Mouse (Mus musculus): ENCODE measurements around the gene Vsnl1. TPM values are rescaled to one million over a fixed set of nuclear protein-coding genes. Genes with fewer than 3 reads are reported as not detected.

Gene Vsnl1
- polyA plus RNA-seq, 1 experiment: not detected

DNA sequence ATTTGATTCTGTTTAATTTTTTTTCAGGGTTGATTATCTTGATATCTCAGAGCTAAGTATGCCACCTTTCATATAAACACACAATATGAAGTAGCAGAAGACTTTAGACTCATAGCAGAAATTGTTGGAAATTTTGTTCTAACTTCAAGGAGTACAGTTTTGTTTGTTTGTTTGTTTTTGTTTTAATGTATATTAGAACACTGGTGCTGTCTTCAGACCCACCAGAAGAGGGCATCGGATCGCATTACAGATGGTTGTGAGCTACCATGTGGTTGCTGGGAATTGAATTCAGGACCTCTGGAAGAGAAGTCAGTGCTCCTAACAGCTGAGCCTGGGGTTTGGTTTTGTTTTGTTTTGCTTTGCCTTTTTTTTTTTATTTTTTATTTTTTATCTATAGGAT lies 150.0 kb downstream of the Vsnl1 start:
- TF ChIP-seq SRF (IDR thresholded peaks at IDR 0.05; ENCODE audit: control insufficient read depth, insufficient read length, low read depth) (no peak), REST (IDR thresholded peaks at IDR 0.05; ENCODE audit: insufficient read depth, insufficient read length) (no peak), USF1 (IDR thresholded peaks at IDR 0.05; ENCODE audit: low read depth) (no peak), E2F4 (IDR thresholded peaks at IDR 0.05; ENCODE audit: insufficient read depth) (no peak), POLR2AphosphoS2 (IDR thresholded peaks at IDR 0.05; ENCODE audit: insufficient read length, low read depth) (no peak), MYOD1 (IDR thresholded peaks at IDR 0.05; ENCODE audit: control insufficient read depth in 1 of 3, insufficient read length in 2 of 3, low read depth in 2 of 3) (no peak), MAX (IDR thresholded peaks at IDR 0.05; ENCODE audit: low read depth) (no peak), TCF3 (IDR thresholded peaks at IDR 0.05; ENCODE audit: insufficient read length, low read depth) (no peak), TCF12 (IDR thresholded peaks at IDR 0.05; ENCODE audit: insufficient read depth, poor library complexity, severe bottlenecking) (no peak), CEBPB (IDR thresholded peaks at IDR 0.05; ENCODE audit: insufficient read depth, poor library complexity, severe bottlenecking) (no peak), MYOG (IDR thresholded peaks at IDR 0.05; ENCODE audit: control insufficient read depth in 1 of 3, insufficient read depth in 1 of 3, insufficient read length in 2 of 3, low read depth in 2 of 3) (no peak), POLR2A (IDR thresholded peaks at IDR 0.05; ENCODE audit: insufficient read length, low read depth) (no peak)
- Histone ChIP-seq H3K4me3 (no peak overlapping the region), H3K36me3 (ENCODE audit: control insufficient read depth, insufficient read depth) (peaks cover 83% of the 10 kb centered on the region), H3ac (ENCODE audit: control insufficient read depth, insufficient read length) (no peak overlapping the region), H3K27me3 (ENCODE audit: control insufficient read depth, insufficient read depth, insufficient read length) (no peaks in the 10 kb centered on the region), H3K79me2 (ENCODE audit: control insufficient read depth, insufficient read depth) (no peaks in the 10 kb centered on the region), H3K4me2 (ENCODE audit: low read depth) (no peak overlapping the region)

DNA sequence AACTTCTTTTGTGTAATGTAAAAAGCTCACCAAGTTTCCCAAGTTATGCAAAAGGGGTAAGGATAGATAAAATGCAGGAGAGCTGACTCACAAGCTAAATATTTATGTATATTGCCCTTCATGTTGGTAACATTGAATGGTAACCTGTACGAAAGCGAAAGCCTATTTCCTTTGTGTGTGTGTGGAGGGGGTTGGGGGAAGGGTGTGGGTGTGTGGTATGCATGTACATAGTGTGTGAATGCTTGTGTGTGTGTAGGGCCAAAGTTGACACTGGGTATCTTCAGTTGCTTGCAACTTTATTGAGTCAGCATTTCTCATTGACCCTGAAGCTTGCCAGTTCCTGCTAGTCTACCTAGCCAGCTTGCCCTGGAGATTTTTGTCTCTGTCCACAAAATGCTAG lies 154.8 kb downstream of the Vsnl1 start:
- Histone ChIP-seq H3K4me2 (ENCODE audit: low read depth) (no peak overlapping the region), H3K79me2 (ENCODE audit: control insufficient read depth, insufficient read depth) (no peaks in the 10 kb centered on the region), H3K27me3 (ENCODE audit: control insufficient read depth, insufficient read depth, insufficient read length) (no peaks in the 10 kb centered on the region), H3ac (ENCODE audit: control insufficient read depth, insufficient read length) (no peak overlapping the region), H3K36me3 (ENCODE audit: control insufficient read depth, insufficient read depth) (peaks cover 77% of the 10 kb centered on the region), H3K4me3 (no peak overlapping the region)
- no peak for TF ChIP-seq E2F4 (IDR thresholded peaks at IDR 0.05; ENCODE audit: insufficient read depth)
- no peak for TF ChIP-seq REST (IDR thresholded peaks at IDR 0.05; ENCODE audit: insufficient read depth, insufficient read length)
- TF ChIP-seq MYOG (IDR thresholded peaks at IDR 0.05; ENCODE audit: control insufficient read depth in 1 of 3, insufficient read depth in 1 of 3, insufficient read length in 2 of 3, low read depth in 2 of 3): no peak
- no peak for TF ChIP-seq MAX (IDR thresholded peaks at IDR 0.05; ENCODE audit: low read depth)
- no peak for TF ChIP-seq POLR2A (IDR thresholded peaks at IDR 0.05; ENCODE audit: insufficient read length, low read depth)
- TF ChIP-seq CEBPB (IDR thresholded peaks at IDR 0.05; ENCODE audit: insufficient read depth, poor library complexity, severe bottlenecking): no peak
- no peak for TF ChIP-seq TCF12 (IDR thresholded peaks at IDR 0.05; ENCODE audit: insufficient read depth, poor library complexity, severe bottlenecking)
- TF ChIP-seq USF1 (IDR thresholded peaks at IDR 0.05; ENCODE audit: low read depth): no peak
- no peak for TF ChIP-seq MYOD1 (IDR thresholded peaks at IDR 0.05; ENCODE audit: control insufficient read depth in 1 of 3, insufficient read length in 2 of 3, low read depth in 2 of 3)
- no peak for TF ChIP-seq TCF3 (IDR thresholded peaks at IDR 0.05; ENCODE audit: insufficient read length, low read depth)
- TF ChIP-seq POLR2AphosphoS2 (IDR thresholded peaks at IDR 0.05; ENCODE audit: insufficient read length, low read depth): no peak
- TF ChIP-seq SRF (IDR thresholded peaks at IDR 0.05; ENCODE audit: control insufficient read depth, insufficient read length, low read depth): no peak

DNA sequence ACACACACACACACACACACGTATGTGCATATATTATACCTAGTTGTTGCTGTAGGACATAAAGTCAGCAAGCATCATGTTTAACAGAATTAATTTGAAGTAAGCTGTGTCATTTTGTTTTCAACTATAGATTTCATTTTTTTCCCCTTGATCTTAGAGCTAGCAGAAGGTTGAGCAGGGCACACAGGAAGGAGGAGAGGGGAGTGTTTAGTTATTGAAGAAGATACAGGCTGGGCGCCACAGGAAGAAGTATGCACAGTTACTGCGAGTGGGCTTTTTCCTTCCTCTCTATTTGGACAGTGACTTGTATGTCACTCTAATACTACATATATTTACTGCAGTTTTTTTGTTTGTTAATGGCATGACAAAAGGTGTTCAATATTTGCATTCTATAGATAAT lies 156.5 kb downstream of the Vsnl1 start:
- Histone ChIP-seq H3K79me2 (ENCODE audit: control insufficient read depth, insufficient read depth) (peaks cover 4% of the 10 kb centered on the region), H3K27me3 (ENCODE audit: control insufficient read depth, insufficient read depth, insufficient read length) (no peaks in the 10 kb centered on the region), H3K4me3 (no peak overlapping the region), H3ac (ENCODE audit: control insufficient read depth, insufficient read length) (no peak overlapping the region), H3K4me2 (ENCODE audit: low read depth) (no peak overlapping the region), H3K36me3 (ENCODE audit: control insufficient read depth, insufficient read depth) (peaks cover 62% of the 10 kb centered on the region)
- TF ChIP-seq POLR2AphosphoS2 (IDR thresholded peaks at IDR 0.05; ENCODE audit: insufficient read length, low read depth) (no peak), CEBPB (IDR thresholded peaks at IDR 0.05; ENCODE audit: insufficient read depth, poor library complexity, severe bottlenecking) (no peak), TCF3 (IDR thresholded peaks at IDR 0.05; ENCODE audit: insufficient read length, low read depth) (no peak), MAX (IDR thresholded peaks at IDR 0.05; ENCODE audit: low read depth) (no peak), POLR2A (IDR thresholded peaks at IDR 0.05; ENCODE audit: insufficient read length, low read depth) (no peak), REST (IDR thresholded peaks at IDR 0.05; ENCODE audit: insufficient read depth, insufficient read length) (no peak), USF1 (IDR thresholded peaks at IDR 0.05; ENCODE audit: low read depth) (no peak), MYOG (IDR thresholded peaks at IDR 0.05; ENCODE audit: control insufficient read depth in 1 of 3, insufficient read depth in 1 of 3, insufficient read length in 2 of 3, low read depth in 2 of 3) (no peak), MYOD1 (IDR thresholded peaks at IDR 0.05; ENCODE audit: control insufficient read depth in 1 of 3, insufficient read length in 2 of 3, low read depth in 2 of 3) (no peak)

DNA sequence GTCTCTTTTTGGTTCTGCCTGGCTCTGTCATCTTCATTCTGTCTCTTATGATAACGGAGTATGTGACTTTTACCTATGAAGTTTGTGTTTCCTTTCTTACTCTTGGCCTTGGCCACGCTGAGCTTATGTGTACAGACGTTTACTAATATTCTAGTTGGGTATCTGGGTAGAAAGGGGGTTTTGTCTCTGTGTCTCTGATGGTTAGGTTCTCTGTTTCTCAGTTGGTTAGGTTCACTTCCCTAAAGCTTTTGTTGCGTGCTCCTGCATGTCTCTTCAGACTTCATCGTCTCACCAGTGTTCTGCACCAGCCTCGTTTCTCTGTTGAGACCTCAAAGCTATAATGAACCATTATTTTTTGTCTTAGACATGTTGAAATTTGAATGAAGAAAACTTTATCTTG lies 159.2 kb downstream of the Vsnl1 start:
- H3K36me3 ChIP-seq (ENCODE audit: control insufficient read depth, insufficient read depth): peaks cover 54% of the 10 kb centered on the region
- TF ChIP-seq REST (IDR thresholded peaks at IDR 0.05; ENCODE audit: insufficient read depth, insufficient read length) (no peak), MYOD1 (IDR thresholded peaks at IDR 0.05; ENCODE audit: control insufficient read depth in 1 of 3, insufficient read length in 2 of 3, low read depth in 2 of 3) (no peak), MAX (IDR thresholded peaks at IDR 0.05; ENCODE audit: low read depth) (no peak), E2F4 (IDR thresholded peaks at IDR 0.05; ENCODE audit: insufficient read depth) (no peak), CEBPB (IDR thresholded peaks at IDR 0.05; ENCODE audit: insufficient read depth, poor library complexity, severe bottlenecking) (no peak), MYOG (IDR thresholded peaks at IDR 0.05; ENCODE audit: control insufficient read depth in 1 of 3, insufficient read depth in 1 of 3, insufficient read length in 2 of 3, low read depth in 2 of 3) (no peak), POLR2AphosphoS2 (IDR thresholded peaks at IDR 0.05; ENCODE audit: insufficient read length, low read depth) (no peak), SRF (IDR thresholded peaks at IDR 0.05; ENCODE audit: control insufficient read depth, insufficient read length, low read depth) (no peak), TCF12 (IDR thresholded peaks at IDR 0.05; ENCODE audit: insufficient read depth, poor library complexity, severe bottlenecking) (no peak), POLR2A (IDR thresholded peaks at IDR 0.05; ENCODE audit: insufficient read length, low read depth) (no peak), USF1 (IDR thresholded peaks at IDR 0.05; ENCODE audit: low read depth) (no peak), TCF3 (IDR thresholded peaks at IDR 0.05; ENCODE audit: insufficient read length, low read depth) (no peak)
- no peaks in the 10 kb centered on the region for H3K27me3 ChIP-seq (ENCODE audit: control insufficient read depth, insufficient read depth, insufficient read length)
- no peak overlapping the region for H3ac ChIP-seq (ENCODE audit: control insufficient read depth, insufficient read length)
- H3K4me2 ChIP-seq (ENCODE audit: low read depth): no peak overlapping the region
- H3K4me3 ChIP-seq: no peak overlapping the region
- H3K79me2 ChIP-seq (ENCODE audit: control insufficient read depth, insufficient read depth): peaks cover 22% of the 10 kb centered on the region

All from myocyte (in vitro differentiated cells).